Comparison of ENCODE assay signal across 8 mouse cellular contexts in the genomic region with DNA sequence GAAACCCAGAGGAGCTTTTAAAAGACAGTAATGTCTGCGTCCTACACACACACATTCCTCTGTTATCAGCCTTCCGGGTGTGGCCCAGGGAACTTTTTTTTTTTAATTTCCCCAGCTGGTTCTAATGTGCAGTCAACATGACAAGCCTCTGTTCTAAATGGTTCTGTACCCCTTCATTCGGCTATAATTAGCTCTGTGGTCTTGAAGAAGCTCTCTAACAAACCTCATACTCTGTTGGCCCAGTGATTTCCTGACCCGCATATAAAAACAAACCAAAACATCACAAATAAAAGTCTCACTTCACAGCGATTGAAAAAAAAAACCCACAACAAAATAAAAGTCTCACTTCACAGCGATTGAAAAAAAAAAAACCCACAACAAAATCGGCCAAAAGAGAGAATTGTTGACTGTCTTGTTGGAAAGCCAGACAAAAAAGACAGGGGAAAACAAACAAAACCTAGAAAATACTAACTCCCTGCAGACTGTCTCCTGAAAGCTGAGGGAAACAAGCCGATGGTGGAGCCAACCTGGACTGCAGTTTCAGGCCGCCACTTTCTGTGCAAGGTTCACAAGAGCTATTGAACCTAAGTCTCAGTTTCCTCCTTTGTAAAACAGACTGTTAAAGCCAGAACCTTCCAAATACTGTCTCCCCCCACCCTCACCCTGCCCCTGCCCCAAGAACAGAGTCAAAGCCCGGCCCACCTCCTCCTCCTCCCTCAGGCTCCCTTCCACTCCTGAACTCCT. TPM values are rescaled to one million over a fixed set of nuclear protein-coding genes. Genes with fewer than 3 reads are reported as not detected.
DNase-seq lines count a peak whose midpoint lies in the region; ATAC-seq lines count a peak whose summit lies in the region.

No protein-coding gene starts in this region.

- peaks cover 63% of the 10 kb centered on the region for H3K4me1 ChIP-seq in kidney, embryonic 16.5 days (ENCODE audit: insufficient read depth, low read length)
- peaks cover 38% of the 10 kb centered on the region for H3K4me1 ChIP-seq in hindbrain, embryonic 14.5 days (replicated peaks; ENCODE audit: control insufficient read depth, insufficient read depth, low read length)
- H3K4me1 ChIP-seq in midbrain, embryonic 11.5 days (ENCODE audit: control insufficient read depth, insufficient read depth, low read length) = peaks cover 29% of the 10 kb centered on the region

- peaks cover 16% of the 10 kb centered on the region for H3K36me3 ChIP-seq in kidney, embryonic 16.5 days (ENCODE audit: insufficient read depth, low read length)
- peaks cover 24% of the 10 kb centered on the region for H3K36me3 ChIP-seq in hindbrain, embryonic 14.5 days (replicated peaks; ENCODE audit: control insufficient read depth, insufficient read depth)
- peaks cover 4% of the 10 kb centered on the region; the same call in 1 of the 2 replicates for H3K36me3 ChIP-seq in midbrain, embryonic 11.5 days (ENCODE audit: control insufficient read depth, insufficient read depth, low read length)

- 36% methylated on average over 10 of the region's 10 CpGs for WGBS in kidney, embryonic 16.5 days
- 77% methylated on average over 10 of the region's 10 CpGs for WGBS in hindbrain, embryonic 14.5 days
- WGBS in midbrain, embryonic 11.5 days = 76% methylated on average over 10 of the region's 10 CpGs

- H3K9me3 ChIP-seq in kidney, embryonic 16.5 days (ENCODE audit: low read length) = no peaks in the 10 kb centered on the region
- no peaks in the 10 kb centered on the region for H3K9me3 ChIP-seq in hindbrain, embryonic 14.5 days (ENCODE audit: control insufficient read depth, low read length)
- no peaks in the 10 kb centered on the region for H3K9me3 ChIP-seq in midbrain, embryonic 11.5 days (ENCODE audit: control insufficient read depth, low read length)

- peak overlapping the region; percentile 87 for H3K4me2 ChIP-seq in kidney, embryonic 16.5 days (replicated peaks; ENCODE audit: low read depth, low read length)
- peak overlapping the region; percentile 66 for H3K4me2 ChIP-seq in hindbrain, embryonic 14.5 days (replicated peaks)
- peak overlapping the region; percentile 85 for H3K4me2 ChIP-seq in midbrain, embryonic 11.5 days

- H3K27me3 ChIP-seq in kidney, embryonic 16.5 days (ENCODE audit: insufficient read depth, low read length) = no peaks in the 10 kb centered on the region
- no peaks in the 10 kb centered on the region for H3K27me3 ChIP-seq in hindbrain, embryonic 14.5 days (ENCODE audit: control insufficient read depth, insufficient read depth, low read length)
- H3K27me3 ChIP-seq in midbrain, embryonic 11.5 days (ENCODE audit: control insufficient read depth, insufficient read depth, low read length) = no peaks in the 10 kb centered on the region

- peak overlapping the region; percentile 84 for H3K27ac ChIP-seq in kidney, embryonic 16.5 days (ENCODE audit: low read length)
- H3K27ac ChIP-seq in hindbrain, embryonic 14.5 days = no peak overlapping the region
- no peak overlapping the region for H3K27ac ChIP-seq in midbrain, embryonic 11.5 days (ENCODE audit: low read depth, low read length)

- no peak for DNase-seq in kidney, postnatal 25 days
- peak; percentile 44 for DNase-seq in c-Kit-positive CD71-positive TER-119-positive erythroid progenitor cells, embryonic 14.5 days (ENCODE audit: low spot score)
- DNase-seq in hindbrain, embryonic 14.5 days (ENCODE audit: low spot score) = no peak
- no peak for DNase-seq in midbrain, embryonic 11.5 days (ENCODE audit: low spot score, missing footprints)
- DNase-seq in right cerebral cortex, postnatal 4 days = no peak
- DNase-seq in adrenal gland, postnatal 4 days (ENCODE audit: low spot score in 2 of 2) = no peak

- peak overlapping the region; percentile 33; the same call in 1 of the 2 replicates for H3K9ac ChIP-seq in kidney, embryonic 16.5 days (replicated peaks; ENCODE audit: low read length)
- H3K9ac ChIP-seq in hindbrain, embryonic 14.5 days = peak overlapping the region; percentile 80
- H3K9ac ChIP-seq in midbrain, embryonic 11.5 days (ENCODE audit: low read length) = no peak overlapping the region

- H3K4me3 ChIP-seq in kidney, embryonic 16.5 days (ENCODE audit: low read length) = peak overlapping the region; percentile 90
- H3K4me3 ChIP-seq in hindbrain, embryonic 14.5 days (replicated peaks; ENCODE audit: low read length) = peak overlapping the region; percentile 72
- H3K4me3 ChIP-seq in midbrain, embryonic 11.5 days (ENCODE audit: low read depth, low read length) = peak overlapping the region; percentile 96

- no peak for ATAC-seq in kidney, embryonic 16.5 days (ENCODE audit: low FRiP score, low TSS enrichment)
- no peak for ATAC-seq in hindbrain, embryonic 14.5 days (ENCODE audit: low FRiP score)
- ATAC-seq in midbrain, embryonic 11.5 days (ENCODE audit: low FRiP score) = no peak
- ATAC-seq in frontal cortex, adult (ENCODE audit: low TSS enrichment) = no peak

RNA-seq across cellular contexts. Expression of gene Kctd10, which starts 2.0 kb away (rescaled TPM):
- 116 and 124 TPM in 2 replicates for polyA plus RNA-seq in kidney, embryonic 16.5 days (2015; fragmentation: Nextera tagmentation; extraction: Ambion mirVana)
- 60.9 and 67.9 TPM in 2 replicates for polyA plus RNA-seq in hindbrain, embryonic 14.5 days (2014; fragmentation: Nextera tagmentation; extraction: Ambion mirVana)
- 104 and 112 TPM in 2 replicates for polyA plus RNA-seq in midbrain, embryonic 11.5 days (2014; fragmentation: Nextera tagmentation; extraction: Ambion mirVana)
- total RNA-seq in adrenal gland, postnatal 4 days (2021) = 10 to 100 TPM; 77.9 to 82.8 TPM

RNA-seq across cellular contexts. Expression of gene Ube3b, which starts 2.1 kb away (rescaled TPM):
- polyA plus RNA-seq in kidney, embryonic 16.5 days (2015; fragmentation: Nextera tagmentation; extraction: Ambion mirVana) = 51.5 and 54.0 TPM in 2 replicates
- 45.9 and 48.2 TPM in 2 replicates for polyA plus RNA-seq in hindbrain, embryonic 14.5 days (2014; fragmentation: Nextera tagmentation; extraction: Ambion mirVana)
- polyA plus RNA-seq in midbrain, embryonic 11.5 days (2014; fragmentation: Nextera tagmentation; extraction: Ambion mirVana) = 45.5 and 49.7 TPM in 2 replicates
- total RNA-seq in adrenal gland, postnatal 4 days (2021) = 10 to 100 TPM; 65.4 to 72.7 TPM
